12 mouse cellular contexts compared by ENCODE assay signal in genomic region chr16:10690442-10690841, GRCm38 (mm10).
DNase-seq lines count a peak whose midpoint lies in the region; ATAC-seq and TF ChIP-seq lines count a peak whose summit lies in the region.
"Had no signal": no experiment of that assay in that cellular context is flagged by ENCODE, and none has a peak within 500 bp of the region (broad histone marks: within the 10 kb centered on the region; RNA-seq: fewer than 3 reads in every experiment).

No protein-coding gene starts in this region.

- H3K4me3 ChIP-seq in layer of hippocampus, adult 2 months: no peak overlapping the region
- H3K4me3 ChIP-seq: limb, embryonic 10.5 days; midbrain, embryonic 12.5 days had no signal

- H3K27ac ChIP-seq in layer of hippocampus, adult 2 months: no peak overlapping the region
- H3K27ac ChIP-seq: midbrain, embryonic 12.5 days had no signal

- peak; percentile 19 for ATAC-seq in inflammation-experienced regulatory T-cells, adult 6 months
- ATAC-seq: Patski had no signal

- DNase-seq in adrenal gland, postnatal 36 days: peak; percentile 26 to 46
- DNase-seq in adrenal gland, adult 8-10 months: no peak
- DNase-seq in thymus, postnatal 4 days: peak; percentile 35
- DNase-seq in thymus, postnatal 14 days: no peak
- DNase-seq in T-cell, adult 2 months (ENCODE audit: low spot score): no peak
- DNase-seq in layer of hippocampus, postnatal 10 days (ENCODE audit: low spot score in 2 of 2): no peak
- DNase-seq in layer of hippocampus, adult 2 months (ENCODE audit: low spot score in 2 of 2): no peak
- DNase-seq: right cerebral cortex, postnatal 25 days had no signal

- TF ChIP-seq CTCF in layer of hippocampus, adult 2 months (conservative IDR thresholded peaks at IDR 0.05): no peak

Comparison
In these comparisons a context has a peak if more than half of its experiments do, and no peak if none do; other contexts are left out.
1. DNase-seq: peak in adrenal gland, postnatal 36 days (2 of 2) and thymus, postnatal 4 days (single experiment); none in adrenal gland, adult 8-10 months (single experiment), thymus, postnatal 14 days (single experiment), T-cell, adult 2 months (single experiment), layer of hippocampus, postnatal 10 days (0 of 2) and layer of hippocampus, adult 2 months (0 of 2).